37 mouse cellular contexts compared by ENCODE assay signal in genomic region chr4:155458575-155458974, GRCm38 (mm10). TPM values are rescaled to one million over a fixed set of nuclear protein-coding genes. Genes with fewer than 3 reads are reported as not detected.
"Had no signal": no experiment of that assay in that cellular context is flagged by ENCODE, and none has a peak within 500 bp of the region (broad histone marks: within the 10 kb centered on the region; RNA-seq: fewer than 3 reads in every experiment).

No protein-coding gene starts in this region.

- H3K9ac ChIP-seq: heart, embryonic 12.5 days; heart, embryonic 13.5 days; heart, embryonic 15.5 days; hindbrain, embryonic 12.5 days; hindbrain, embryonic 13.5 days; hindbrain, embryonic 14.5 days; hindbrain, embryonic 15.5 days; intestine, embryonic 15.5 days; kidney, embryonic 15.5 days had no signal

- H3K36me3 ChIP-seq: heart, embryonic 10.5 days; heart, embryonic 12.5 days; heart, embryonic 13.5 days; heart, embryonic 15.5 days; hindbrain, embryonic 10.5 days; hindbrain, embryonic 12.5 days; hindbrain, embryonic 13.5 days; hindbrain, embryonic 15.5 days; intestine, embryonic 15.5 days; kidney, embryonic 15.5 days had no signal

- ATAC-seq: hindbrain, embryonic 16.5 days; hindbrain, postnatal 0 days; inflammation-experienced regulatory T-cells, adult 6 months; intestine, embryonic 15.5 days; intestine, embryonic 16.5 days; intestine, postnatal 0 days had no signal

- H3K27ac ChIP-seq: heart, embryonic 10.5 days; heart, embryonic 13.5 days; heart, embryonic 15.5 days; hindbrain, embryonic 10.5 days; hindbrain, embryonic 12.5 days; hindbrain, embryonic 13.5 days; hindbrain, embryonic 14.5 days; hindbrain, embryonic 15.5 days; hindbrain, postnatal 0 days; intestine, embryonic 15.5 days; kidney, embryonic 15.5 days; kidney, postnatal 0 days; layer of hippocampus, adult 2 months had no signal

- H3K4me3 ChIP-seq: heart, embryonic 10.5 days; heart, embryonic 12.5 days; heart, embryonic 13.5 days; heart, embryonic 15.5 days; hindbrain, embryonic 10.5 days; hindbrain, embryonic 12.5 days; hindbrain, embryonic 13.5 days; hindbrain, embryonic 15.5 days; intestine, embryonic 15.5 days; kidney, embryonic 15.5 days; layer of hippocampus, adult 2 months had no signal

- DNase-seq: heart, postnatal 10 days; heart, postnatal 14 days; heart, postnatal 36 days; heart, postnatal 4 days; kidney, adult 11 months; kidney, adult 18-20 months; kidney, adult 2 months; kidney, adult 8-10 months; kidney, adult 9 months; kidney, postnatal 10 days; kidney, postnatal 14 days; kidney, postnatal 25 days; kidney, postnatal 36 days; kidney, postnatal 4 days; layer of hippocampus, adult 9-11 months; layer of hippocampus, postnatal 36 days had no signal

- H3K4me2 ChIP-seq: heart, embryonic 11.5 days; heart, embryonic 12.5 days; heart, embryonic 13.5 days; heart, embryonic 15.5 days; hindbrain, embryonic 12.5 days; hindbrain, embryonic 13.5 days; hindbrain, embryonic 14.5 days; hindbrain, embryonic 15.5 days; intestine, embryonic 15.5 days; kidney, embryonic 15.5 days had no signal

- H3K27me3 ChIP-seq: hindbrain, embryonic 12.5 days; hindbrain, embryonic 13.5 days; hindbrain, embryonic 15.5 days; intestine, embryonic 15.5 days; kidney, embryonic 15.5 days had no signal

- H3K4me1 ChIP-seq: heart, embryonic 10.5 days; heart, embryonic 12.5 days; heart, embryonic 13.5 days; heart, embryonic 15.5 days; hindbrain, embryonic 12.5 days; hindbrain, embryonic 13.5 days; hindbrain, embryonic 15.5 days; intestine, embryonic 15.5 days had no signal

- H3K9me3 ChIP-seq: heart, embryonic 10.5 days; heart, embryonic 12.5 days; heart, embryonic 13.5 days; heart, embryonic 15.5 days; hindbrain, embryonic 10.5 days; hindbrain, embryonic 12.5 days; hindbrain, embryonic 13.5 days; hindbrain, embryonic 15.5 days; intestine, embryonic 15.5 days; kidney, embryonic 15.5 days had no signal

RNA-seq across cellular contexts. Expression of gene Tmem52, which starts 10.3 kb away (rescaled TPM):
- polyA plus RNA-seq: heart, embryonic 10.5 days; heart, embryonic 11.5 days; heart, embryonic 12.5 days; heart, embryonic 13.5 days; heart, embryonic 14.5 days; heart, embryonic 15.5 days; heart, embryonic 16.5 days; hindbrain, embryonic 12.5 days; hindbrain, embryonic 13.5 days; inflammation-experienced regulatory T-cells, adult 6 months had no signal
